Mouse (Mus musculus) gastrocnemius, adult 18-20 months (tissue): ENCODE data around the gene Afap1l2. TPM values are rescaled to one million over a fixed set of nuclear protein-coding genes. Genes with fewer than 3 reads are reported as not detected.

Source experiments
- DNase-seq: peaks from one replicate; pipeline ENCODE4 v3.0.0; 2021; ENCODE audit warnings: low spot score
- total RNA-seq, 2 experiments: library from RNA; stranded (reverse); gene quantifications; 2 replicates each; pipeline ENCODE4 v1.2.3; 2021

Gene Afap1l2
- total RNA-seq, 2 experiments from 2014 or later = 1.2 to 1.9 TPM

- no peak for DNase-seq
Observed at GRCm38 (mm10) chr19:57009653-57010052, 1.6 kb upstream of the Afap1l2 start.

GRCm38 (mm10) chr19:57007291-57007690 is 737 bp downstream of the Afap1l2 start:
- DNase-seq = peak; percentile 37

GRCm38 (mm10) chr19:57006841-57007240 is 1.2 kb downstream of the Afap1l2 start:
- no peak for DNase-seq

- peak; percentile 74 for DNase-seq
Observed at GRCm38 (mm10) chr19:57005062-57005461, 3.0 kb downstream of the Afap1l2 start.

- DNase-seq = no peak
Observed at GRCm38 (mm10) chr19:57003460-57003810, 4.6 kb downstream of the Afap1l2 start.

GRCm38 (mm10) chr19:57002741-57003459 is 5.1 kb downstream of the Afap1l2 start:
- no peak for DNase-seq

- no peak for DNase-seq
Observed at GRCm38 (mm10) chr19:57001926-57002325, 6.1 kb downstream of the Afap1l2 start.

GRCm38 (mm10) chr19:57000592-57000991 is 7.4 kb downstream of the Afap1l2 start:
- DNase-seq = no peak

- no peak for DNase-seq
Observed at GRCm38 (mm10) chr19:56999781-57000180, 8.2 kb downstream of the Afap1l2 start.

- DNase-seq = no peak
Observed at GRCm38 (mm10) chr19:56998910-56999309, 9.1 kb downstream of the Afap1l2 start.

- no peak for DNase-seq
Observed at GRCm38 (mm10) chr19:56998331-56998730, 9.7 kb downstream of the Afap1l2 start.

GRCm38 (mm10) chr19:56997164-56997599 is 10.8 kb downstream of the Afap1l2 start:
- DNase-seq = peak; percentile 59

GRCm38 (mm10) chr19:56995441-56995840 is 12.6 kb downstream of the Afap1l2 start:
- no peak for DNase-seq

- no peak for DNase-seq
Observed at GRCm38 (mm10) chr19:56994653-56995052, 13.4 kb downstream of the Afap1l2 start.

- no peak for DNase-seq
Observed at GRCm38 (mm10) chr19:56993763-56994162, 14.3 kb downstream of the Afap1l2 start.

- DNase-seq = no peak
Observed at GRCm38 (mm10) chr19:56992978-56993545, 15.0 kb downstream of the Afap1l2 start.

GRCm38 (mm10) chr19:56990367-56991111 is 17.5 kb downstream of the Afap1l2 start:
- DNase-seq = no peak

GRCm38 (mm10) chr19:56989171-56989570 is 18.9 kb downstream of the Afap1l2 start:
- no peak for DNase-seq

- peak; percentile 42 for DNase-seq
Observed at GRCm38 (mm10) chr19:56984229-56984628, 23.8 kb downstream of the Afap1l2 start.

- no peak for DNase-seq
Observed at GRCm38 (mm10) chr19:56983757-56984156, 24.3 kb downstream of the Afap1l2 start.

GRCm38 (mm10) chr19:56981760-56982159 is 26.3 kb downstream of the Afap1l2 start:
- DNase-seq = no peak

- no peak for DNase-seq
Observed at GRCm38 (mm10) chr19:56980803-56981202, 27.2 kb downstream of the Afap1l2 start.
